Mouse (Mus musculus) liver, adult 2 months (tissue): ENCODE measurements at regions not wholly inside any gene's neighbourhood (a gene's known extent, or its start where the extent isn't known, plus 50 kb on each side); places are given as distances from the start of the nearest gene placed in this dataset.

Experiments used
- CTCF ChIP-seq: fragments of 200-500 bp; IDR thresholded peaks from 2 replicates; pipeline ENCODE4 v1.5.1; 2011; ENCODE audit warnings: low read depth, low read length, control low read depth
- POLR2A ChIP-seq: fragments of 200-500 bp; IDR thresholded peaks from 2 replicates; pipeline ENCODE4 v1.6.1; 2011; ENCODE audit warnings: low read length, control low read depth; ENCODE audit not compliant: insufficient read depth; ENCODE audit errors: extremely low read depth

GRCm38 (mm10) chr13:112204813-112205212 is 83.4 kb upstream of the Ankrd55 start:
- TF ChIP-seq CTCF (no peak), POLR2A (no peak)
